Mouse (Mus musculus) midbrain, embryonic 15.5 days (tissue): Measurements from ENCODE around the gene Itch. TPM values are rescaled to one million over a fixed set of nuclear protein-coding genes. Genes with fewer than 3 reads are reported as not detected.

Source experiments
- ATAC-seq: fragments of 200-750 bp; cut with Nextera tagmentation; replicated peaks from 2 replicates; pipeline ENCODE4 v1.8.0; 2017; ENCODE audit warnings: moderate TSS enrichment
- H3K27ac ChIP-seq: fragments of 300-500 bp; sonication (generic); 2 replicates; pipeline ENCODE4 v1.5.1; 2015; ENCODE audit warnings: mild to moderate bottlenecking, inconsistent platforms
- H3K27me3 ChIP-seq: fragments of 300-500 bp; sonication (generic); replicated peaks from 2 replicates; pipeline ENCODE4 v1.6.1; 2015; ENCODE audit warnings: inconsistent platforms
- H3K36me3 ChIP-seq: fragments of 300-500 bp; sonication (generic); replicated peaks from 2 replicates; pipeline ENCODE4 v1.6.1; 2015; ENCODE audit warnings: inconsistent platforms
- H3K4me1 ChIP-seq: fragments of 300-500 bp; sonication (generic); 2 replicates; pipeline ENCODE4 v1.6.1; 2015; ENCODE audit warnings: inconsistent platforms
- H3K4me2 ChIP-seq: fragments of 300-500 bp; sonication (generic); 2 replicates; pipeline ENCODE4 v1.6.1; 2015; ENCODE audit warnings: inconsistent platforms, mild to moderate bottlenecking, moderate library complexity
- H3K4me3 ChIP-seq: fragments of 300-500 bp; sonication (generic); 2 replicates; pipeline ENCODE4 v1.5.1; 2015; ENCODE audit warnings: mild to moderate bottlenecking, inconsistent platforms
- H3K9ac ChIP-seq: fragments of 300-500 bp; sonication (generic); 2 replicates; pipeline ENCODE4 v1.6.1; 2015; ENCODE audit warnings: mild to moderate bottlenecking, inconsistent platforms
- H3K9me3 ChIP-seq: fragments of 300-500 bp; sonication (generic); 2 replicates; pipeline ENCODE4 v1.6.1; 2016; ENCODE audit warnings: inconsistent platforms
- WGBS: fragments of 180-500 bp; shearing (Covaris S2); methylation state at CpG from one replicate; pipeline ENCODE4 v1.1.7; 2015; ENCODE audit warnings: mixed read lengths; 5-methylcytosine and 5-hydroxymethylcytosine counted together
- polyA plus RNA-seq: library from polyadenylated mRNA; unstranded; fragments of >200 nt; fragmentation: Nextera tagmentation; extraction: Ambion mirVana; gene quantifications from 2 replicates; pipeline ENCODE4 v1.2.1, GENCODE M21; 2015

The Itch gene
- polyA plus RNA-seq, 1 experiment from 2014 or later = 47.9 TPM

- Histone ChIP-seq H3K27ac (no peak overlapping the region), H3K9me3 (no peaks in the 10 kb centered on the region), H3K4me3 (no peak overlapping the region), H3K9ac (no peak overlapping the region), H3K4me1 (no peaks in the 10 kb centered on the region), H3K36me3 (peaks cover 57% of the 10 kb centered on the region), H3K4me2 (no peak overlapping the region), H3K27me3 (no peaks in the 10 kb centered on the region)
- ATAC-seq = no peak
- WGBS = 94% methylated on average over 7 of the region's 7 CpGs
Measured at GRCm38 (mm10) chr2:155224721-155225120, 91.4 kb downstream of the Itch start.

DNA sequence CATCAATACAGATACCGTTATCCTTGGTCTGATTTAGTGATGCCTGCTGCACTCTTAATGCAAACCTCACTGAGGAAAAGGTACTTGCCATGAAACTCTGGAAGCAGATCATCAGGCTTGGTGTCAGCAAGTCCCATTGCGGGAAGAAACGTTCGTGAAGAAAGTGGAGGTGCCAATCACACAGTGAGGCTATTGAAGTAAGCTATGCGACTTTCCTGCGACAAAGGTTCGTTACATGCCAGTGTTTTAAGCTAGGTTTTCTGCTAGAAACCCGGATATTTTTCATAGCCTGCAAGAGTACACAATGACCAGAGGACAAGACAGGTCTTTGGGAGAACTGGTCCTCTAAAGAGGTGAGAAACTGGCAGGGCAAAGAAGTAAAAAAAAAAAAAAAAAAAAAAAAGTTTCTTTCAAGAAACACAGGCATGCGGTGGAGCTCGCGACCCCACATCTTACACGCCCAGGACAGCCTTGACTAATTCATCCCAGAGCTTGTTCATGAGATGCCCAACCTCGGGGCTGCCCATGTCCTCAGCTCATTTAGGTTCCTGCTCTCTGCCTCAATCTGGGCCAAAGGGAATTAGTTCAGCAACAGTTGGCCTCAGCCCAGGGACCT, 102.5 kb downstream of the Itch start:
- Histone ChIP-seq H3K4me3 (peak overlapping the region; percentile 82), H3K9me3 (no peaks in the 10 kb centered on the region), H3K4me2 (peak overlapping the region; percentile 88), H3K27me3 (no peaks in the 10 kb centered on the region), H3K27ac (peak overlapping the region; percentile 94), H3K36me3 (no peaks in the 10 kb centered on the region), H3K9ac (peak overlapping the region; percentile 89), H3K4me1 (peaks cover 32% of the 10 kb centered on the region)
- WGBS = 3% methylated on average over 13 of the region's 13 CpGs
- peak; percentile 94 for ATAC-seq

DNA sequence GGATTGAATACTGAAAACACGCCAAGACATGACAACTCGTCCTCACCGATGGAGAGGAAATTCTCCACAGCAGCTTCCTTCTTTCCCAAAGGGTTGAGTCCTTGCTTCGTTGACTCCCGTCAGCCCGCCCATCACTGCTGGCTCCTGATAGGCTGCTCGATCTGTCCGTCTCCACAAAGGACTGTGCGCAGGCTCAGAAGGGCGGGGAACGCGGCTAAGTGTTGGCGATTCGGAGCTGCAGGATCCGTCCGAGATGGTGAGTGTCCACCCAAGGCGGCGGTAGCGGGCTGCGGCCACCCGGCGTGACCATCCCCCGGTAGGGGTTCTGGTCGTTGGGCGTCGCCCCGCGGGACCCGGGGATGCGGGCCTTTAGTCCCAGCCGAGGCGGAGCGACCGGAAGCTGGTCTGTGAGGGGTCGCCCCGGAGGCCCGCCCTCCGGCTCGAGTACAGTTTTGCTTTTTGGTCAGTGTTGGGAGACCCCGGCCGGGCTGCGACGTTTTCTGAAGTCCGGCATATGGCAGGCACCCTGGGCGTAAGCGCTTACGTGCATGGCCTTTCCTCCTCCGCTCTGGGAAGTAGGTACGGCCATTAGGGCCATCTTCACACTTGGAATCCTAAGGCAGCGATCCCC, 103.2 kb downstream of the Itch start, which contains the start of gene Dynlrb1:
Gene Dynlrb1, plus strand, starts transcription at position 172 of the 631 bp plus-strand sequence.
- WGBS = under 1% methylated on average over 50 of the region's 50 CpGs
- peak within 1 kb of the TSS; percentile 94 for H3K27ac ChIP-seq
- no peaks in the 10 kb centered on the region for H3K27me3 ChIP-seq
- peak within 1 kb of the TSS; percentile 82 for H3K4me3 ChIP-seq
- peaks cover 32% of the 10 kb centered on the region for H3K4me1 ChIP-seq
- peak within 1 kb of the TSS; percentile 89 for H3K9ac ChIP-seq
- peak; percentile 100 for ATAC-seq
- peak within 1 kb of the TSS; percentile 88 for H3K4me2 ChIP-seq
- no peaks in the 10 kb centered on the region for H3K36me3 ChIP-seq
- H3K9me3 ChIP-seq = no peaks in the 10 kb centered on the region

GRCm38 (mm10) chr2:155237276-155237675, 104.0 kb downstream of the Itch start:
- WGBS = 21% methylated on average over 4 of the region's 4 CpGs
- H3K4me2 ChIP-seq = peak overlapping the region; percentile 88
- no peak overlapping the region for H3K27ac ChIP-seq
- peaks cover 32% of the 10 kb centered on the region for H3K4me1 ChIP-seq
- peak overlapping the region; percentile 82 for H3K4me3 ChIP-seq
- peak overlapping the region; percentile 89 for H3K9ac ChIP-seq
- no peak for ATAC-seq
- H3K27me3 ChIP-seq = no peaks in the 10 kb centered on the region
- H3K36me3 ChIP-seq = no peaks in the 10 kb centered on the region
- no peaks in the 10 kb centered on the region for H3K9me3 ChIP-seq

DNA sequence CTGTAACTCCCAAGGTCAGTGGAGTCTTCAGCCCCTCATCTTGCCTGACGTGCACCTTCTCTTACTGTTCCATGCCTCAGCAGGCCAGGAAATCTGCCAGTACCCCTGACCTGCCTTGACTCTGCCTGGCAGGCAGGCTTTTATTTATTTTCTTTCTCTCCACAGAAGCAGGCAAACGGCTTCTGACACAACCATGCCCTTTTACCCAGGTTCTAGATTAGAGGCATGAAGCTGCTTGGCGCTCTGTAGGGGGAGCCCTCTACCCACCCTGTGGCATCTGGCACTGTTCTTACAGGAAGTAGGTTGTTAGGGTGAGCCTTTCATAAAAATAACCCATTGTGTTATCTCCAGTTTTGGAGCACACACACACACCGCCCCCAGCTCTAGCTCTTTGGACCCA, 107.6 kb downstream of the Itch start:
- no peak overlapping the region for H3K4me3 ChIP-seq
- 83% methylated on average over 4 of the region's 4 CpGs for WGBS
- H3K4me1 ChIP-seq = peaks cover 25% of the 10 kb centered on the region
- H3K9me3 ChIP-seq = no peaks in the 10 kb centered on the region
- H3K36me3 ChIP-seq = peaks cover 29% of the 10 kb centered on the region
- ATAC-seq = no peak
- no peak overlapping the region for H3K27ac ChIP-seq
- H3K27me3 ChIP-seq = no peaks in the 10 kb centered on the region
- no peak overlapping the region for H3K4me2 ChIP-seq
- no peak overlapping the region for H3K9ac ChIP-seq

- WGBS = 87% methylated on average over 7 of the region's 7 CpGs
- no peaks in the 10 kb centered on the region for H3K9me3 ChIP-seq
- H3K4me3 ChIP-seq = no peak overlapping the region
- H3K27me3 ChIP-seq = no peaks in the 10 kb centered on the region
- no peak overlapping the region for H3K9ac ChIP-seq
- no peak overlapping the region for H3K27ac ChIP-seq
- H3K4me2 ChIP-seq = no peak overlapping the region
- H3K36me3 ChIP-seq = peaks cover 40% of the 10 kb centered on the region
- H3K4me1 ChIP-seq = peaks cover 20% of the 10 kb centered on the region
- no peak for ATAC-seq
Measured at GRCm38 (mm10) chr2:155242296-155242855, 109.1 kb downstream of the Itch start.

GRCm38 (mm10) chr2:155246231-155246630, 112.9 kb downstream of the Itch start:
- Histone ChIP-seq H3K9me3 (no peaks in the 10 kb centered on the region), H3K27ac (no peak overlapping the region), H3K4me3 (no peak overlapping the region), H3K4me1 (no peaks in the 10 kb centered on the region), H3K9ac (no peak overlapping the region), H3K4me2 (no peak overlapping the region), H3K27me3 (no peaks in the 10 kb centered on the region), H3K36me3 (peaks cover 77% of the 10 kb centered on the region)
- no peak for ATAC-seq
- 96% methylated on average over 4 of the region's 4 CpGs for WGBS

DNA sequence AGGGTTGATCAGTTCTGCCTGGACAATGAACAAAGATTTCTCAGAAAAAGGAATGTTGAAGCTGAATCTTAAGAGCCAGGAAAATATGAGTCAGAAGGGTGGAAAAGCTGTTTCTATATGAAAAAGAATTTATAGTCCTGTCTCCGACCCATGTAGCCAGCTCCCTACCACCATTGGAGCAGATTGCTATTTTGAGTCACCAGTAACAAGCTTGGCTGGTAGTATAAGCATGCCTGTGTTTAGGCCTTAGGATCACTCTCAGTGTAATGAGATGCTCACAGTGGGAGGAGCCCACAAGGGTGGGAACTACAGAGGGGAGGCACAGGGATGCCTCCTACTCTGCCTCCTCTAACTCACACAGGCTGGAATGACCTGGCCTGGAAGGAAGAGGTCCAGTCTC, 114.9 kb downstream of the Itch start:
- WGBS = 98% methylated on average over 1 of the region's 1 CpGs
- Histone ChIP-seq H3K4me2 (no peak overlapping the region), H3K36me3 (peaks cover 77% of the 10 kb centered on the region), H3K9ac (no peak overlapping the region), H3K27ac (no peak overlapping the region), H3K27me3 (no peaks in the 10 kb centered on the region), H3K4me3 (no peak overlapping the region), H3K9me3 (no peaks in the 10 kb centered on the region), H3K4me1 (no peaks in the 10 kb centered on the region)
- ATAC-seq = no peak

DNA sequence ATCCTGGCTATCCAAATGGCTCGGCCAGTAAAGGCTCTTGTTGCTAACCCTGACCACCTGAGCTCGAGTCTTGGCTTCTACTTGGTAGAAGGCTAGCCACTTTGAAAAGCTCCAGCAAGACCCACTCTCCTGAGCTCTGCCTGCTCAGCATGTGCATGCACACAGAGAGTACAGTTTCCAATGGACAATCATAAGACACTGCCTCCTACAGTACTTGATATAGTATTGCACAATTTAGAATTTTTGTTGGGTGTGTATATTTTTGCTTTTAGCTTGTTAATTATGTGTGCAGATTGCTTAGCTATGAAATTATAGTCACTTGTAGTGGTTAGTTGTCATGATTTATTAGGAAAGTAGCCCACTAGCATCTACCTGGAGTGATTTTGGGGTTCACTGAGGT, 115.4 kb downstream of the Itch start:
- H3K4me3 ChIP-seq = no peak overlapping the region
- no peaks in the 10 kb centered on the region for H3K27me3 ChIP-seq
- 78% methylated on average over 2 of the region's 2 CpGs for WGBS
- no peaks in the 10 kb centered on the region for H3K4me1 ChIP-seq
- H3K27ac ChIP-seq = no peak overlapping the region
- H3K9ac ChIP-seq = no peak overlapping the region
- H3K36me3 ChIP-seq = peaks cover 73% of the 10 kb centered on the region
- no peaks in the 10 kb centered on the region for H3K9me3 ChIP-seq
- no peak for ATAC-seq
- no peak overlapping the region for H3K4me2 ChIP-seq

DNA sequence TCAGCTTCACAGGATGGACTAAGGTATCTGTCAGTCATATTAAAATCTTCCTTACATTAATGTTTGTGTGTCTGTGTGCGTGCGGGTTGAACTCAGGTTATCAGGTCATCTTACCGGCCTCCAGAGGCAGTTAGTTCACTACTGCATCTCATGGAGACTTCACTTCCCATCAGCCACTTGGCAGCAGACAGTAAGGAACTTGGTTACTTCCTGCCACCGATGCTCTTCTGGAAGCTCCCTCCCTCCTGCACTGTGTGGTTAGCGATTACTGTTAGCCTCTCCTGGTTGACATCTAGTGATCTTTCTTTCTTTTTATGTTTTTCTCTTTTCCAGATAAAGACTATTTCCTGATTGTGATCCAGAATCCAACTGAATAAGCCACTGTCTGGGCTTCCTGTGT, 116.3 kb downstream of the Itch start:
- no peak overlapping the region for H3K27ac ChIP-seq
- H3K9ac ChIP-seq = no peak overlapping the region
- peaks cover 65% of the 10 kb centered on the region for H3K36me3 ChIP-seq
- H3K4me3 ChIP-seq = no peak overlapping the region
- ATAC-seq = no peak
- no peaks in the 10 kb centered on the region for H3K9me3 ChIP-seq
- H3K4me2 ChIP-seq = no peak overlapping the region
- 92% methylated on average over 5 of the region's 5 CpGs for WGBS
- no peaks in the 10 kb centered on the region for H3K4me1 ChIP-seq
- H3K27me3 ChIP-seq = no peaks in the 10 kb centered on the region

DNA sequence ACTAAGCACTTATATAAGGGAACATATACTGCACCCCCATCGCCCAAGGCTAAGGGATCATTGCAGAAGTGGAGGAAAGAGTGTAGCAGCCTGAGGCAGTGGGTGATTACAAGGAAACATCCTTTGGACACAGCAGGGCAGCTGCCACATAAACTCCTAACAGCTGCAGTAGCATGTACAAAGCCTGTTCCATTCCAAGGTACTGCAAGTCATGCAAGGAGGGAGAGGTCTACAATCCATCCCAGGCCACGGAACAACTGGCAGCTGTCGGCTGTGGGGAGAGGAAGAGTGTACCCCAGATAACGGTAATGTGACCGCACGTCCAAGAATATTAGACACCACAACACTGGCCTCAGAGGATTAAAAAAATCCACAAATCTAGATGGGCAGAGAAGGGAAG, 132.2 kb downstream of the Itch start:
- Histone ChIP-seq H3K9ac (no peak overlapping the region), H3K4me3 (no peak overlapping the region), H3K4me2 (no peak overlapping the region), H3K27ac (no peak overlapping the region), H3K4me1 (no peaks in the 10 kb centered on the region), H3K27me3 (no peaks in the 10 kb centered on the region), H3K36me3 (no peaks in the 10 kb centered on the region), H3K9me3 (no peaks in the 10 kb centered on the region)
- no peak for ATAC-seq
- 89% methylated on average over 6 of the region's 6 CpGs for WGBS

- H3K4me1 ChIP-seq = no peaks in the 10 kb centered on the region
- H3K27ac ChIP-seq = no peak overlapping the region
- no peak for ATAC-seq
- no peaks in the 10 kb centered on the region for H3K27me3 ChIP-seq
- no peaks in the 10 kb centered on the region for H3K36me3 ChIP-seq
- H3K4me2 ChIP-seq = no peak overlapping the region
- no peak overlapping the region for H3K9ac ChIP-seq
- 82% methylated on average over 5 of the region's 5 CpGs for WGBS
- H3K9me3 ChIP-seq = no peaks in the 10 kb centered on the region
- H3K4me3 ChIP-seq = no peak overlapping the region
Measured at GRCm38 (mm10) chr2:155266896-155267295, 133.6 kb downstream of the Itch start.

- Histone ChIP-seq H3K36me3 (no peaks in the 10 kb centered on the region), H3K9ac (no peak overlapping the region), H3K27ac (no peak overlapping the region), H3K4me2 (no peak overlapping the region), H3K4me3 (no peak overlapping the region), H3K4me1 (peaks cover 5% of the 10 kb centered on the region; the same call in 1 of the 2 replicates), H3K27me3 (no peaks in the 10 kb centered on the region), H3K9me3 (no peaks in the 10 kb centered on the region)
- 86% methylated on average over 6 of the region's 6 CpGs for WGBS
- ATAC-seq = no peak
Measured at GRCm38 (mm10) chr2:155271957-155272356, 138.6 kb downstream of the Itch start.
